Mouse (Mus musculus): ENCODE results near the gene Itga1. TPM values are rescaled to one million over a fixed set of nuclear protein-coding genes. Genes with fewer than 3 reads are reported as not detected.

Gene Itga1
- polyA plus RNA-seq, 1 experiment from 2014 or later, result 36.9 TPM

DNA sequence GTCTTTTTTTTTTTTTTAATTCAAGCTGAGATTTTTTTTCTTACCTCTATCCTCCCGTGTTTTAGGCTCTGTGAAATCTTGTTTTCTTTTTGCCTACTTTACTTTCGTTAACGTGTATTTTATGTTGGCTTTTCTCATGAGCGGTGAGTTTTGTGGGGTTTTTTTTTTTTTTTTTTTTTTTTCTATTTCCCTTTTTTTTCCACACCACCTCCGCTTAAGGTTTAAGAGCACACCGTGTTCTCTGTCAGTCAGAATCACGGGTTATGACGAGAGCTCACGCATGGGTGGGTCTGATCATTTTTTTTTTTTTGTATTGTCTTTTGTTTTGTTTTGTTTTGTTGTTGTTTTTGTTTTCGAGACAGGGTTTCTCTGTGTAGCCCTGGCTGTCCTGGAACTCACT, 103.7 kb downstream of the Itga1 start:
- WGBS, result 92% methylated on average over 10 of the region's 10 CpGs
- no peak overlapping the region for H3K27ac ChIP-seq (ENCODE audit: low read length)
- no peak overlapping the region for H3K9ac ChIP-seq (ENCODE audit: low read length)
- H3K4me3 ChIP-seq (ENCODE audit: low read length), result no peak overlapping the region
- peaks cover 2% of the 10 kb centered on the region; the same call in 1 of the 2 replicates for H3K36me3 ChIP-seq (ENCODE audit: control insufficient read depth, insufficient read depth, low read length)
- no peaks in the 10 kb centered on the region for H3K4me1 ChIP-seq (replicated peaks; ENCODE audit: control insufficient read depth, insufficient read depth, low read length)
- no peaks in the 10 kb centered on the region for H3K27me3 ChIP-seq (ENCODE audit: control insufficient read depth, insufficient read depth, low read depth, low read length)
- ATAC-seq (ENCODE audit: low read depth), result no peak
- no peaks in the 10 kb centered on the region; the same call in 1 of the 2 replicates for H3K9me3 ChIP-seq (ENCODE audit: control insufficient read depth, low read length)
- H3K4me2 ChIP-seq (ENCODE audit: low read depth, low read length), result no peak overlapping the region

DNA sequence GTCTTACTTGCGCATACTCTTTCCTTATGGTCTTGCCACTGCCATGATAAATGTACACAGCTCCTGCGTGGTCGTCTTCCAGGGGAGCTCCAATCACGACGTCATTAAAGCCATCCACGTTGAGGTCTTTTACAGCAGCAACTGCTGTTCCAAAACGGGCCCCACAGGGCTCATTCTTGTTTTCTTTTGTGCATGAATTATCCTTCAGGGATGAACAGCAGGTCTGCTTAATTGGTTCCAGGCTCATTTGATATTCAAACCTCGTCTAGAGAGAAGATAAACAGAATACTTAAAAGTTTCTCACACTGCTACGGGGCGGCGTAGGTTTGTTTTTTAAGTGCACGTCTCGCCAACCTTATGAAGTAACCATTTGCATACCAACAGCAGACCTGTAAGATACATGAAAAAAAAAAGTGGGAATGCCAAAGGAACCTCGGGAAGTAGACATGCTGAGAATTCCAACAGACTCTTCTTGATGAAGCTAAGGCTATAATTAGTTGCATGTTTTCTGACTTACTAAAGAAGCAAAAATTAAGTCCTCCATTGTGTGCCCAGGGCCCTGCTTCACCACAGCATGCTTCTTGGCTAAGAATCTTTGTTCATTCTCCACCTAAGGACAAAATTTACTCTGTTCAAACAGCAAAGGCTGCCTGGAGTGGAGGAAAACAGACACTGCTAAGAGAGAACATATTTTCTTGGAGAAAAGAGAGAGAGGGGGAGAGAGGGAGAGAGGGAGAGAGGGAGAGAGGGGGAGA, 109.3 kb downstream of the Itga1 start:
- 63% methylated on average over 14 of the region's 14 CpGs for WGBS
- H3K4me3 ChIP-seq (ENCODE audit: low read length), result no peak overlapping the region

DNA sequence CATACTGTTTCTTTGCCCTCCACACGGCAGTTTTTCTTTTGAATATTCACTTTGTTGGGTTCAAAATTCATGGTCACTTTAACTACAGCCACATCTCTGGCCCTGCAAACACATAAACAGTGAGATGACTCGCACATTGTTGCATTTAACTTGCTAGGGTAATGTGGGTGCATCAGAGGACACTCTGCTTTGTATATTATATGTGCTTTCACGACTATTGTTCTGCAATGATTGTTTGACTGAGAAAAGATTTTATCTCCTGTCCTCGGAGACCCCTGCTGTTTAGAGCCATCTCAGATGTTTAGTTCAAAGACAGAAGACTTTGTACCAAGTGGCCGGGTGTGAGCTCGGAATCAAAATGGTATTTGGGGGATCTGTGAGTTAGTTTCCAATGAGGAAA, 114.1 kb downstream of the Itga1 start:
- Histone ChIP-seq H3K27ac (ENCODE audit: low read length) (no peak overlapping the region), H3K9me3 (ENCODE audit: control insufficient read depth, low read length) (no peaks in the 10 kb centered on the region), H3K4me2 (ENCODE audit: low read depth, low read length) (no peak overlapping the region), H3K36me3 (ENCODE audit: control insufficient read depth, insufficient read depth, low read length) (peaks cover 12% of the 10 kb centered on the region; the same call in 1 of the 2 replicates), H3K9ac (ENCODE audit: low read length) (no peak overlapping the region), H3K4me1 (replicated peaks; ENCODE audit: control insufficient read depth, insufficient read depth, low read length) (no peaks in the 10 kb centered on the region; the same call in none of the 2 replicates), H3K27me3 (ENCODE audit: control insufficient read depth, insufficient read depth, low read depth, low read length) (no peaks in the 10 kb centered on the region), H3K4me3 (ENCODE audit: low read length) (no peak overlapping the region)
- no peak; the same call in 1 of the 2 replicates for ATAC-seq (ENCODE audit: low read depth)
- WGBS, result 49% methylated on average over 6 of the region's 6 CpGs

More for the DNA sequence above, 109.3 kb downstream of the Itga1 start:
- H3K36me3 ChIP-seq (ENCODE audit: control insufficient read depth, insufficient read depth, low read length), result peaks cover 6% of the 10 kb centered on the region; the same call in 1 of the 2 replicates
- no peak overlapping the region for H3K4me2 ChIP-seq (ENCODE audit: low read depth, low read length)
- no peaks in the 10 kb centered on the region for H3K4me1 ChIP-seq (replicated peaks; ENCODE audit: control insufficient read depth, insufficient read depth, low read length)
- H3K9ac ChIP-seq (ENCODE audit: low read length), result no peak overlapping the region
- H3K27ac ChIP-seq (ENCODE audit: low read length), result no peak overlapping the region
- H3K27me3 ChIP-seq (ENCODE audit: control insufficient read depth, insufficient read depth, low read depth, low read length), result no peaks in the 10 kb centered on the region
- no peaks in the 10 kb centered on the region for H3K9me3 ChIP-seq (ENCODE audit: control insufficient read depth, low read length)
- no peak for ATAC-seq (ENCODE audit: low read depth)

DNA sequence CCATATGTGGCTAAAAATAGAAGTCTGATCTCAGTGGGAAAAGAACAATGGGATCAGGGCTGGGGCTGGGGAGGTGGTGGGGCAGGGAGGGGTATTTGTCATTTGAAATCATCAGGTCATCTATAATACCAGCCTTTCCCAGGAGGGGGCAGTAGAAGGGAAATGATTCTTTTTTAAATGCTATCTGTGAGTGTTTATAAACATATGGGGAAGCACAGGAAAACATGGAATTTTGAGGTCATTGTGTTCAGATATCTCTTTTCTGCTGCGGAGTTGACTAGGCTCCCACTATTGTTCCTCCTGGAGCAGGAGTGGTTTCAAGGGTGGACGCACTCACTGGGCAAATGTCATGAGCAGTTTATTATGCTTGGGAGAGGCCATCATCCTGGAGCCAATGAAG, 114.6 kb downstream of the Itga1 start:
- Histone ChIP-seq H3K4me1 (replicated peaks; ENCODE audit: control insufficient read depth, insufficient read depth, low read length) (no peaks in the 10 kb centered on the region; the same call in none of the 2 replicates), H3K9ac (ENCODE audit: low read length) (no peak overlapping the region), H3K4me3 (ENCODE audit: low read length) (no peak overlapping the region), H3K9me3 (ENCODE audit: control insufficient read depth, low read length) (no peaks in the 10 kb centered on the region), H3K36me3 (ENCODE audit: control insufficient read depth, insufficient read depth, low read length) (peaks cover 9% of the 10 kb centered on the region; the same call in 1 of the 2 replicates), H3K27me3 (ENCODE audit: control insufficient read depth, insufficient read depth, low read depth, low read length) (no peaks in the 10 kb centered on the region), H3K27ac (ENCODE audit: low read length) (no peak overlapping the region), H3K4me2 (ENCODE audit: low read depth, low read length) (no peak overlapping the region)
- peak; percentile 74 for ATAC-seq (ENCODE audit: low read depth)
- WGBS, result 54% methylated on average over 2 of the region's 2 CpGs

DNA sequence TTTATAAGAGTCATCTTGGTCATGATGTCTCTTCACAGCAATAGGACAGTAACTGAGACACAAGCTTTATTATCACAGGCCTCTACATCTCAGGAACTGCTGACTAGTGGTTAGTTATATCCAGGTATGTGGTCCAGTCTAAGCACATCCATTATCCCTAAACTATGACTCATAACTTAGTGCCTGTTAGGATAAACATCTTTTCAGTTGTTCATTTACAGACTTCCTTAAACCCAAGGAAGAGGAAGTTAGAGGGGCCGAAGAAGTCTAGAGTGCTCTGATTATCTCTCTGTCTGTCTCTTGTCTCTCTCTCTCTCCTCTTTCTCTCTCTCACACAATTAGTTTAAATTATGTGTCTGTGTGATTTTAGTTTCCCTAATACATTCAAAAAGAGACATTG, 117.1 kb downstream of the Itga1 start:
- no peak for ATAC-seq (ENCODE audit: low read depth)
- H3K36me3 ChIP-seq (ENCODE audit: control insufficient read depth, insufficient read depth, low read length), result peaks cover 7% of the 10 kb centered on the region; the same call in 1 of the 2 replicates
- 69% methylated on average over 1 of the region's 1 CpGs for WGBS
- H3K4me2 ChIP-seq (ENCODE audit: low read depth, low read length), result no peak overlapping the region
- H3K9ac ChIP-seq (ENCODE audit: low read length), result no peak overlapping the region
- H3K27me3 ChIP-seq (ENCODE audit: control insufficient read depth, insufficient read depth, low read depth, low read length), result no peaks in the 10 kb centered on the region
- no peaks in the 10 kb centered on the region; the same call in none of the 2 replicates for H3K4me1 ChIP-seq (replicated peaks; ENCODE audit: control insufficient read depth, insufficient read depth, low read length)
- no peak overlapping the region for H3K27ac ChIP-seq (ENCODE audit: low read length)
- no peak overlapping the region for H3K4me3 ChIP-seq (ENCODE audit: low read length)
- H3K9me3 ChIP-seq (ENCODE audit: control insufficient read depth, low read length), result no peaks in the 10 kb centered on the region

DNA sequence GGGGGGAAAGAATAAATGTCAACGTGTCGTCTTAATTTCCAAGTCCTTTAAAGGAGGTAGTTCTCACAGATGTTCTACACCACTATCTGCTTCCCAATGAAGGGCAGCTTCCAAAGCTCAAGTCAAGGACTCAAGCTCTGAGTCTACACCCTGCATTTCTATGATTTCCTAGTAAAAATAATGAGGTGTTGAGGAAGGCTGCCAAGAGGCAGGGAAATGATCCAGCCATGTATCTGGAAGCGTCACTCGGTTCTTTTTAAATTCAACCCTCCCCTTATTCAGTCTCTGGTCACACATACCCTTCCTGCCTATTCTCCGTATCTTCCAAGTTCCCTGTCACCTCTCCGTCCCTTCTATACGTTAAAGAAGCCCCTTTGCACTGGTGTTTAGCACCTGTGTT, 118.6 kb downstream of the Itga1 start:
- Histone ChIP-seq H3K9ac (ENCODE audit: low read length) (no peak overlapping the region), H3K9me3 (ENCODE audit: control insufficient read depth, low read length) (no peaks in the 10 kb centered on the region), H3K4me2 (ENCODE audit: low read depth, low read length) (no peak overlapping the region), H3K4me1 (replicated peaks; ENCODE audit: control insufficient read depth, insufficient read depth, low read length) (no peaks in the 10 kb centered on the region; the same call in none of the 2 replicates), H3K27ac (ENCODE audit: low read length) (peak overlapping the region; percentile 20; the same call in 1 of the 2 replicates), H3K4me3 (ENCODE audit: low read length) (no peak overlapping the region), H3K36me3 (ENCODE audit: control insufficient read depth, insufficient read depth, low read length) (peaks cover 7% of the 10 kb centered on the region; the same call in 1 of the 2 replicates), H3K27me3 (ENCODE audit: control insufficient read depth, insufficient read depth, low read depth, low read length) (no peaks in the 10 kb centered on the region)
- ATAC-seq (ENCODE audit: low read depth), result peak; percentile 63
- WGBS, result 55% methylated on average over 7 of the region's 7 CpGs

DNA sequence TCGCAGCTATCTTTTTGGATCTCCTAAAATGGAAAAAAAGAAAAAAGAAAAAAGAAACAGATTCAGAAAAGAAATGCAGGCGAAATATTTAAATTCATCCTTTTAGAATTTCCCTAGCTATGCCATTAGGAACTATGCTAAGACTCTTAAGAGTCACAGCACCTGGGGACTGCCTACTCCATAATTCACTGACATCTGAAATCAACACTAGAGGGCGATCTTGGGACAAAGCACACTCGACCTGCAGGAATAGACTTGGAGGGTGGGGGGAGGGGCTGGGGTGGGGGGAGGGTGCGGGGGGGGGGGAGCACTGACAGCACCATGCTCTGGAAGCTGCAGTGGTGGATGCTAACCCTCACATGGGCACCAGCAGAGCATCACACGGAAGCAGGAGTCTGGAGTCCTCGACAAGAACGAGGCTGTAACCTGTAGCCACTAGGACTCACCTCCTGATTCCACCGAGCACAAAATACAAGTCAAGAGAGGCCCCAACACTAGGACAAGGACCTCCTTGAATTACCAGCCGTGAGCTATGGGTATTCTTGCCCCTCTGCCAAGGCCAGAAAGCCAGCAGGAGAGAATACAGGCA, 120.8 kb downstream of the Itga1 start:
- Histone ChIP-seq H3K27me3 (ENCODE audit: control insufficient read depth, insufficient read depth, low read depth, low read length) (no peaks in the 10 kb centered on the region), H3K4me3 (ENCODE audit: low read length) (no peak overlapping the region), H3K27ac (ENCODE audit: low read length) (no peak overlapping the region), H3K9ac (ENCODE audit: low read length) (no peak overlapping the region), H3K9me3 (ENCODE audit: control insufficient read depth, low read length) (no peaks in the 10 kb centered on the region), H3K36me3 (ENCODE audit: control insufficient read depth, insufficient read depth, low read length) (peaks cover 4% of the 10 kb centered on the region; the same call in 1 of the 2 replicates), H3K4me1 (replicated peaks; ENCODE audit: control insufficient read depth, insufficient read depth, low read length) (no peaks in the 10 kb centered on the region; the same call in none of the 2 replicates), H3K4me2 (ENCODE audit: low read depth, low read length) (no peak overlapping the region)
- ATAC-seq (ENCODE audit: low read depth), result no peak
- 52% methylated on average over 9 of the region's 10 CpGs for WGBS

DNA sequence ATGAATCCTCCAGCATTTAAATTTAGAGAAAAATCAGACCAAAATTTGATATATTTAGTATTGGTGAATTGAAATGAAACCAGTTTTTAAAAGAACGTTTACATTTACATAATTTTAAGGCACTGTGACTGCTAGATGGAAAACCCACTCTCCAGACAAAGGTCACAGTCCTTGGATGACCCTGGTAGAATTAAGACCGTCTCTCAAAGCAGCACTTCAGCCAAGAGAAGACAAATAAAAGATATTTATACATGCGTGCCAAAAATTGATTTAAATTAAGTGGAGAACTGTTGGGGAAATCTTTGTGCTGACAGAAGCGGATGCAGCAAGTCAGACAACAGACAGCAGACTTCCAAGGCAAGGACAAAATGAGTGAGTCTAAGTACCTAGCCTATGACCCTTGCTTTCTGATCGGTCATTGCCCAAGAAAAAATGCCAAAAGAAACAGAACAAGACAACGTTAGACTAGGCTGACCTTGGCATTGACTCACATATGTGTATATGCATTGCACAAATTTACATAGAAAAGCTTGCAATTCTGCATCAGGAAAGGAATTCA, 127.2 kb downstream of the Itga1 start:
- H3K9me3 ChIP-seq (ENCODE audit: control insufficient read depth, low read length), result no peaks in the 10 kb centered on the region
- peak overlapping the region; percentile 70; the same call in 1 of the 2 replicates for H3K27ac ChIP-seq (ENCODE audit: low read length)
- WGBS, result 37% methylated on average over 6 of the region's 6 CpGs
- H3K27me3 ChIP-seq (ENCODE audit: control insufficient read depth, insufficient read depth, low read depth, low read length), result no peaks in the 10 kb centered on the region
- no peak overlapping the region for H3K4me3 ChIP-seq (ENCODE audit: low read length)
- 0 out of 2 replicates have a peak, but pooled peaks cover 4% of the 10 kb centered on the region for H3K4me1 ChIP-seq (replicated peaks; ENCODE audit: control insufficient read depth, insufficient read depth, low read length)
- peak; percentile 95 for ATAC-seq (ENCODE audit: low read depth)
- no peak overlapping the region for H3K4me2 ChIP-seq (ENCODE audit: low read depth, low read length)
- H3K36me3 ChIP-seq (ENCODE audit: control insufficient read depth, insufficient read depth, low read length), result no peaks in the 10 kb centered on the region
- no peak overlapping the region for H3K9ac ChIP-seq (ENCODE audit: low read length)

DNA sequence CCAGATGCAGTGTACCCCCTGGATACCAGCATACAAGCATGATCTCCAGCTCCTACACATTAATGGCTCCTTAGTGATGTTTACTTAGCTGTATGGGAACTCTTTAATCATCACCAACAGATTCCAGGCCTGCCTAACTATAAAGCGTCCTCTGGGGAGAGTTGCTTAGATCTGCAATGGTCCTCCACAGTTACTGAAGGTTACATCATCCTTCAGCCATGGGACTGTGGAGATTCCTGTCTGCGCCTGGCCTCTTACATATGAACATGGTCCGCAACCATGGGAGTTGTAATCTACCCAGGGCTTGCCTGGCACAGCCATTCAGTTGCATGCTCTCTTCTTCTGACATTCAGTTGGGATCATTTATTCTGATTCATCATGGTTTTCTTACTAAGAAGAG, 129.9 kb downstream of the Itga1 start:
- Histone ChIP-seq H3K4me1 (replicated peaks; ENCODE audit: control insufficient read depth, insufficient read depth, low read length) (0 out of 2 replicates have a peak, but pooled peaks cover 4% of the 10 kb centered on the region), H3K36me3 (ENCODE audit: control insufficient read depth, insufficient read depth, low read length) (no peaks in the 10 kb centered on the region; the same call in 1 of the 2 replicates)

More for the DNA sequence above, 129.9 kb downstream of the Itga1 start:
- H3K27me3 ChIP-seq (ENCODE audit: control insufficient read depth, insufficient read depth, low read depth, low read length), result no peaks in the 10 kb centered on the region
- no peak overlapping the region for H3K27ac ChIP-seq (ENCODE audit: low read length)
- H3K9ac ChIP-seq (ENCODE audit: low read length), result no peak overlapping the region
- no peak overlapping the region for H3K4me2 ChIP-seq (ENCODE audit: low read depth, low read length)
- no peaks in the 10 kb centered on the region for H3K9me3 ChIP-seq (ENCODE audit: control insufficient read depth, low read length)
- 82% methylated on average over 3 of the region's 3 CpGs for WGBS
- ATAC-seq (ENCODE audit: low read depth), result no peak
- H3K4me3 ChIP-seq (ENCODE audit: low read length), result no peak overlapping the region
